Mouse (Mus musculus) midbrain, embryonic 11.5 days (tissue): ENCODE results near the gene Zfand3. TPM values are rescaled to one million over a fixed set of nuclear protein-coding genes. Genes with fewer than 3 reads are reported as not detected.
A peak's percentile ranks its signal among the peaks of the same experiment; 100 is the strongest.

Experiments used
- ATAC-seq: fragments of 200-750 bp; cut with Nextera tagmentation; 2 replicates; pipeline ENCODE4 v1.8.0; 2017; ENCODE audit warnings: moderate TSS enrichment, moderate library complexity; ENCODE audit not compliant: low FRiP score
- DNase-seq: peaks from one replicate; pipeline ENCODE4 v3.0.0; 2015; ENCODE audit warnings: low spot score; ENCODE audit errors: missing footprints
- H3K27ac ChIP-seq: fragments of 300-500 bp; sonication (generic); 2 replicates; pipeline ENCODE4 v1.5.1; 2014; ENCODE audit warnings: low read depth, low read length
- H3K27me3 ChIP-seq: fragments of 300-500 bp; sonication (generic); 2 replicates; pipeline ENCODE4 v1.6.1; 2014; ENCODE audit warnings: mild to moderate bottlenecking, low read length, moderate library complexity, mixed read lengths; ENCODE audit not compliant: control insufficient read depth, insufficient read depth
- H3K36me3 ChIP-seq: fragments of 300-500 bp; sonication (generic); 2 replicates; pipeline ENCODE4 v1.6.1; 2014; ENCODE audit warnings: mild to moderate bottlenecking, low read length, moderate library complexity, mixed read lengths; ENCODE audit not compliant: control insufficient read depth, insufficient read depth
- H3K4me1 ChIP-seq: fragments of 300-500 bp; sonication (generic); 2 replicates; pipeline ENCODE4 v1.6.1; 2014; ENCODE audit warnings: low read length; ENCODE audit not compliant: control insufficient read depth, insufficient read depth
- H3K4me2 ChIP-seq: fragments of 300-500 bp; sonication (generic); 2 replicates; pipeline ENCODE4 v1.6.1; 2014; ENCODE audit warnings: mild to moderate bottlenecking, moderate library complexity
- H3K4me3 ChIP-seq: fragments of 300-500 bp; sonication (generic); 2 replicates; pipeline ENCODE4 v1.5.1; 2014; ENCODE audit warnings: low read depth, low read length
- H3K9ac ChIP-seq: fragments of 300-500 bp; sonication (generic); 2 replicates; pipeline ENCODE4 v1.6.1; 2014; ENCODE audit warnings: low read length
- H3K9me3 ChIP-seq: fragments of 300-500 bp; sonication (generic); 2 replicates; pipeline ENCODE4 v1.6.1; 2016; ENCODE audit warnings: low read length; ENCODE audit not compliant: control insufficient read depth
- WGBS: fragments of 180-500 bp; shearing (Covaris S2); extraction: QIAGEN DNeasy Blood & Tissue Kit; methylation state at CpG from one replicate; pipeline ENCODE4 v1.1.7; 2014; 5-methylcytosine and 5-hydroxymethylcytosine counted together
- polyA plus RNA-seq: library from polyadenylated mRNA; unstranded; fragments of >200 nt; fragmentation: Nextera tagmentation; extraction: Ambion mirVana; gene quantifications from 2 replicates; pipeline ENCODE4 v1.2.1, GENCODE M21; 2014

The Zfand3 gene
- polyA plus RNA-seq, 1 experiment from 2014 or later: 63.9 TPM

- H3K27ac ChIP-seq: no peak overlapping the region
- H3K9me3 ChIP-seq: no peaks in the 10 kb centered on the region
- peaks cover 2% of the 10 kb centered on the region; the same call in 1 of the 2 replicates for H3K36me3 ChIP-seq
- no peak for DNase-seq
- no peak overlapping the region for H3K9ac ChIP-seq
- peaks cover 23% of the 10 kb centered on the region for H3K4me1 ChIP-seq
- WGBS: 95% methylated on average over 26 of the region's 26 CpGs
- H3K4me3 ChIP-seq: no peak overlapping the region
- no peak overlapping the region for H3K4me2 ChIP-seq
- H3K27me3 ChIP-seq: no peaks in the 10 kb centered on the region
- no peak for ATAC-seq
These were observed 188.0 kb downstream of the Zfand3 start for GRCm38 (mm10) chr17:30192416-30193005.

GRCm38 (mm10) chr17:30193615-30194014 lies 189.1 kb downstream of the Zfand3 start:
- Histone ChIP-seq H3K27ac (no peak overlapping the region), H3K4me3 (no peak overlapping the region), H3K9me3 (no peaks in the 10 kb centered on the region), H3K4me2 (no peak overlapping the region), H3K4me1 (peaks cover 13% of the 10 kb centered on the region), H3K9ac (no peak overlapping the region), H3K36me3 (peaks cover 2% of the 10 kb centered on the region; the same call in 1 of the 2 replicates), H3K27me3 (no peaks in the 10 kb centered on the region)
- 89% methylated on average over 2 of the region's 2 CpGs for WGBS
- DNase-seq (no peak), ATAC-seq (no peak)

- H3K27ac ChIP-seq: no peak overlapping the region
- H3K9ac ChIP-seq: no peak overlapping the region
- H3K4me2 ChIP-seq: no peak overlapping the region
- H3K9me3 ChIP-seq: no peaks in the 10 kb centered on the region
- no peak overlapping the region for H3K4me3 ChIP-seq
- 80% methylated on average over 3 of the region's 3 CpGs for WGBS
- H3K4me1 ChIP-seq: peaks cover 11% of the 10 kb centered on the region
- DNase-seq: no peak
- ATAC-seq: no peak
- H3K27me3 ChIP-seq: no peaks in the 10 kb centered on the region
- H3K36me3 ChIP-seq: peaks cover 2% of the 10 kb centered on the region; the same call in 1 of the 2 replicates
These were observed 189.6 kb downstream of the Zfand3 start for GRCm38 (mm10) chr17:30194091-30194490.

GRCm38 (mm10) chr17:30194629-30195445 lies 190.3 kb downstream of the Zfand3 start:
- Histone ChIP-seq H3K9ac (no peak overlapping the region), H3K4me1 (peaks cover 11% of the 10 kb centered on the region), H3K9me3 (no peaks in the 10 kb centered on the region), H3K4me2 (no peak overlapping the region), H3K36me3 (peaks cover 2% of the 10 kb centered on the region; the same call in 1 of the 2 replicates), H3K4me3 (no peak overlapping the region), H3K27me3 (no peaks in the 10 kb centered on the region), H3K27ac (no peak overlapping the region)
- DNase-seq: no peak
- ATAC-seq: no peak
- 82% methylated on average over 11 of the region's 11 CpGs for WGBS

GRCm38 (mm10) chr17:30195591-30196183 lies 191.2 kb downstream of the Zfand3 start:
- no peak for DNase-seq
- Histone ChIP-seq H3K27ac (no peak overlapping the region), H3K4me3 (no peak overlapping the region), H3K36me3 (peaks cover 2% of the 10 kb centered on the region; the same call in 1 of the 2 replicates), H3K9me3 (no peaks in the 10 kb centered on the region), H3K27me3 (no peaks in the 10 kb centered on the region), H3K9ac (no peak overlapping the region), H3K4me1 (peaks cover 17% of the 10 kb centered on the region), H3K4me2 (no peak overlapping the region)
- 92% methylated on average over 18 of the region's 21 CpGs for WGBS
- no peak for ATAC-seq

GRCm38 (mm10) chr17:30196401-30197279 lies 192.1 kb downstream of the Zfand3 start:
- no peak for DNase-seq
- WGBS: 70% methylated on average over 17 of the region's 17 CpGs
- Histone ChIP-seq H3K4me3 (no peak overlapping the region), H3K9me3 (no peaks in the 10 kb centered on the region), H3K36me3 (peaks cover 2% of the 10 kb centered on the region; the same call in 1 of the 2 replicates), H3K27me3 (no peaks in the 10 kb centered on the region), H3K4me2 (no peak overlapping the region), H3K27ac (peak overlapping the region; percentile 20; the same call in 1 of the 2 replicates), H3K4me1 (peaks cover 25% of the 10 kb centered on the region), H3K9ac (no peak overlapping the region)
- ATAC-seq: no peak

- ATAC-seq (no peak), DNase-seq (no peak)
- H3K4me3 ChIP-seq: no peak overlapping the region
- H3K36me3 ChIP-seq: peaks cover 2% of the 10 kb centered on the region; the same call in 1 of the 2 replicates
- H3K4me1 ChIP-seq: peaks cover 25% of the 10 kb centered on the region
- H3K27me3 ChIP-seq: no peaks in the 10 kb centered on the region
- no peaks in the 10 kb centered on the region for H3K9me3 ChIP-seq
- no peak overlapping the region for H3K27ac ChIP-seq
- no peak overlapping the region for H3K4me2 ChIP-seq
- 78% methylated on average over 12 of the region's 12 CpGs for WGBS
- H3K9ac ChIP-seq: no peak overlapping the region
These were observed 192.9 kb downstream of the Zfand3 start for GRCm38 (mm10) chr17:30197280-30198030.

GRCm38 (mm10) chr17:30198422-30198821 lies 193.9 kb downstream of the Zfand3 start:
- H3K4me1 ChIP-seq: peaks cover 29% of the 10 kb centered on the region
- no peaks in the 10 kb centered on the region for H3K36me3 ChIP-seq
- no peak overlapping the region for H3K4me3 ChIP-seq
- WGBS: 75% methylated on average over 10 of the region's 10 CpGs
- H3K4me2 ChIP-seq: no peak overlapping the region
- no peak for ATAC-seq
- H3K9me3 ChIP-seq: no peaks in the 10 kb centered on the region
- H3K9ac ChIP-seq: no peak overlapping the region
- H3K27ac ChIP-seq: no peak overlapping the region
- H3K27me3 ChIP-seq: no peaks in the 10 kb centered on the region
- no peak for DNase-seq
